Mouse (Mus musculus): ENCODE measurements around the gene Cog6.

DNA sequence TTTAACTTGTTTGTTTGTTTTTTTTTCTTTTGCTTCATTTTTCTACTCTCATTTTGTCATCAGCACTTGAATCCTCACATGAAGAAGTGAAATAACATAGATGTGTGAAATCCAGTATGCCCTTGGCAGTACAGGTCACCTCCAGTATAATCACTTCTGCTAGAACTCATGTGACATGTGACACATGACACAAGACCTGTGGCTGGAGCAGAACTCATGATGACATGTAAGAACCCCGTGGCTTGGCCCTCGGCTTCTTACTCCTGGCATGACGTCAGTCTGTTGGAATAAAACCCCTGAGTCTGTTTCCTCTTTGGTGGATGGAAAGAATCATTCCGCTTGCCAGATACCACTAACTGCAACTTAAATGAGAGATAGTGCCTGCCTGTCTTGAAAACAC is 10.3 kb upstream of the Cog6 start:
- no peak for TF ChIP-seq POLR2A (IDR thresholded peaks at IDR 0.05; ENCODE audit: insufficient read depth, low read depth, low read length)
- no peak for TF ChIP-seq CTCF (IDR thresholded peaks at IDR 0.05)
- no peak for TF ChIP-seq EP300 (IDR thresholded peaks at IDR 0.05; ENCODE audit: insufficient read depth, low read depth, low read length)

Measured in heart, adult 2 months (tissue).